In the genomic region with DNA sequence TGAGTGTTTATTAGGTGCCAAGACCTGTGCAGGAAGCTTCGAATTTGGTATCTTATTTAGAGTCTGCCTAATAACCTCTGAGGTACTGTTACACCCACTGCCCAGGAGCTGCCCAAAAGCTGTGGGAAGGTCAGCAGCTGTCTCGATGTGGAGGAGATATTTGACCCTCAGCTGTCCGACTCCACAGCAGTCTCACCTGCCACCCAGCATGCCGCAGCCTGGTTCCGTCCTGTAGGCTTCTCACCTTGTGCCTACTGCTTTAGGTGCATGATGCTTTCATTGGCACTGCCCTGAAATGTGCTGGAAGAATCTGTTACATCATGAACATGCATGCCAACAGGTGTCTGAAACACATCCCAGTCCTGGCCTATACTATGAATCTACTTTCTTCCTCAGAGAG, we compare ENCODE assay signal across 30 mouse cellular contexts.
"Had no signal": no experiment of that assay in that cellular context is flagged by ENCODE, and none has a peak within 500 bp of the region (broad histone marks: within the 10 kb centered on the region; RNA-seq: fewer than 3 reads in every experiment).

No protein-coding gene starts in this region.

- H3K4me3 ChIP-seq: left cerebral cortex, adult 2 months; limb, embryonic 10.5 days; limb, embryonic 12.5 days; limb, embryonic 13.5 days; limb, embryonic 15.5 days; liver, embryonic 12.5 days; liver, embryonic 13.5 days; liver, embryonic 15.5 days; lung, embryonic 15.5 days; midbrain, embryonic 10.5 days; midbrain, embryonic 12.5 days; midbrain, embryonic 13.5 days; neural tube, embryonic 12.5 days; neural tube, embryonic 13.5 days had no signal

- H3K4me2 ChIP-seq: limb, embryonic 12.5 days; limb, embryonic 13.5 days; limb, embryonic 15.5 days; liver, embryonic 11.5 days; liver, embryonic 12.5 days; liver, embryonic 13.5 days; liver, embryonic 15.5 days; lung, embryonic 14.5 days; lung, embryonic 15.5 days; midbrain, embryonic 11.5 days; midbrain, embryonic 12.5 days; midbrain, embryonic 13.5 days; neural tube, embryonic 12.5 days; neural tube, embryonic 13.5 days had no signal

- H3K9ac ChIP-seq: limb, embryonic 12.5 days; limb, embryonic 13.5 days; limb, embryonic 15.5 days; liver, embryonic 12.5 days; liver, embryonic 13.5 days; liver, embryonic 14.5 days; liver, embryonic 15.5 days; liver, postnatal 0 days; lung, embryonic 14.5 days; lung, embryonic 15.5 days; midbrain, embryonic 12.5 days; midbrain, embryonic 13.5 days; neural tube, embryonic 12.5 days; neural tube, embryonic 13.5 days had no signal

- H3K9me3 ChIP-seq: limb, embryonic 10.5 days; limb, embryonic 12.5 days; limb, embryonic 13.5 days; limb, embryonic 15.5 days; liver, embryonic 12.5 days; liver, embryonic 13.5 days; liver, embryonic 15.5 days; lung, embryonic 15.5 days; midbrain, embryonic 10.5 days; midbrain, embryonic 12.5 days; midbrain, embryonic 13.5 days; neural tube, embryonic 12.5 days; neural tube, embryonic 13.5 days had no signal

- H3K27me3 ChIP-seq: limb, embryonic 13.5 days; limb, embryonic 15.5 days; liver, embryonic 12.5 days; liver, embryonic 13.5 days; liver, embryonic 15.5 days; lung, embryonic 15.5 days; midbrain, embryonic 12.5 days; midbrain, embryonic 13.5 days; neural tube, embryonic 12.5 days had no signal

- H3K27ac ChIP-seq: left cerebral cortex, adult 2 months; limb, embryonic 10.5 days; limb, embryonic 12.5 days; limb, embryonic 13.5 days; limb, embryonic 15.5 days; liver, embryonic 12.5 days; liver, embryonic 13.5 days; liver, embryonic 14.5 days; liver, embryonic 15.5 days; lung, embryonic 15.5 days; macrophage; midbrain, embryonic 10.5 days; midbrain, embryonic 12.5 days; midbrain, embryonic 13.5 days; neural tube, embryonic 12.5 days; neural tube, embryonic 13.5 days had no signal

- ATAC-seq: liver, embryonic 12.5 days; liver, postnatal 0 days; lung, postnatal 0 days; midbrain, embryonic 13.5 days; midbrain, embryonic 16.5 days had no signal

- H3K4me1 ChIP-seq: limb, embryonic 15.5 days; liver, embryonic 12.5 days; liver, embryonic 13.5 days; liver, embryonic 15.5 days; lung, embryonic 15.5 days; midbrain, embryonic 10.5 days; midbrain, embryonic 12.5 days; midbrain, embryonic 13.5 days; neural tube, embryonic 12.5 days; neural tube, embryonic 13.5 days had no signal

- H3K36me3 ChIP-seq: limb, embryonic 10.5 days; limb, embryonic 12.5 days; limb, embryonic 13.5 days; limb, embryonic 15.5 days; liver, embryonic 12.5 days; liver, embryonic 13.5 days; liver, embryonic 15.5 days; lung, embryonic 15.5 days; midbrain, embryonic 10.5 days; midbrain, embryonic 12.5 days; midbrain, embryonic 13.5 days; neural tube, embryonic 12.5 days; neural tube, embryonic 13.5 days had no signal

- DNase-seq: left cerebral cortex, postnatal 4 days; liver; liver, embryonic 13.5 days; liver, postnatal 0 days; lung, adult 18-20 months; lung, adult 2 months; lung, embryonic 14.5 days; lung, postnatal 10 days; lung, postnatal 14 days; lung, postnatal 36 days; lung, postnatal 4 days had no signal
